Mouse (Mus musculus) G1E (cell line): Measurements from ENCODE around the gene Me1.
"Not testable (repeated sequence)": the region's sequence is repeated elsewhere in the genome, so short reads cannot be mapped to it uniquely, and the experiment has no call there.

Experiments used
- CTCF ChIP-seq: IDR thresholded peaks from 2 replicates; pipeline ENCODE4 v1.5.1; 2012; ENCODE audit warnings: low read depth, low read length, inconsistent platforms, mixed read lengths
- GATA1 ChIP-seq: IDR thresholded peaks from 2 replicates; pipeline ENCODE4 v1.6.1; 2012; ENCODE audit warnings: borderline replicate concordance, low read length, inconsistent platforms, mixed read lengths
- GATA2 ChIP-seq: IDR thresholded peaks from 2 replicates; pipeline ENCODE4 v1.6.1; 2012; ENCODE audit warnings: low read depth, low read length, inconsistent platforms, borderline replicate concordance
- POLR2AphosphoS5 ChIP-seq: IDR thresholded peaks from 2 replicates; pipeline ENCODE4 v1.6.1; 2012; ENCODE audit warnings: low read depth, low read length, inconsistent platforms; ENCODE audit not compliant: insufficient replicate concordance
- TAL1 ChIP-seq: conservative IDR thresholded peaks from 2 replicates; pipeline ENCODE4 v1.6.1; 2012; ENCODE audit warnings: low read depth, low read length, inconsistent platforms, mixed read lengths

DNA sequence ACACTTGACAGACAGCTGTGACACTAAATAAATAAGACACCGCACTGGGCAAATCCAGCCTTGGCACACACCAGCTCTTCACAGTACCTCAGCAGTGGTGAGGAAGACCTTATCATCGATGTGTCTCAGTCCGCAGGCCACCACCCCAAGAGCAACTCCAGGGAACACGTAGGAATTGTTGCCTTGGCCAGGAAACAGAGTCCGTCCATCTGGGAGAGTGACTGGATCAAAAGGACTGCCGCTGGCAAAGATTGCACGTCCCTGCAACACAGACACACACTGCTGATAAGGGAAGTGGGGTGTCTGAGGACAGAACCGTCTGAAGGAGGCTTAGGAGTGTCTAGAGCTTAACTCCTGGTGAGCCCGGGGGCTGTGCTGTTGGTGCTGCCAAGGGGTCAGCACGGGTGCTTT, 101.4 kb downstream of the Me1 start:
- not testable (repeated sequence) for TF ChIP-seq CTCF, GATA1, POLR2AphosphoS5, TAL1, GATA2
